In the genomic region with DNA sequence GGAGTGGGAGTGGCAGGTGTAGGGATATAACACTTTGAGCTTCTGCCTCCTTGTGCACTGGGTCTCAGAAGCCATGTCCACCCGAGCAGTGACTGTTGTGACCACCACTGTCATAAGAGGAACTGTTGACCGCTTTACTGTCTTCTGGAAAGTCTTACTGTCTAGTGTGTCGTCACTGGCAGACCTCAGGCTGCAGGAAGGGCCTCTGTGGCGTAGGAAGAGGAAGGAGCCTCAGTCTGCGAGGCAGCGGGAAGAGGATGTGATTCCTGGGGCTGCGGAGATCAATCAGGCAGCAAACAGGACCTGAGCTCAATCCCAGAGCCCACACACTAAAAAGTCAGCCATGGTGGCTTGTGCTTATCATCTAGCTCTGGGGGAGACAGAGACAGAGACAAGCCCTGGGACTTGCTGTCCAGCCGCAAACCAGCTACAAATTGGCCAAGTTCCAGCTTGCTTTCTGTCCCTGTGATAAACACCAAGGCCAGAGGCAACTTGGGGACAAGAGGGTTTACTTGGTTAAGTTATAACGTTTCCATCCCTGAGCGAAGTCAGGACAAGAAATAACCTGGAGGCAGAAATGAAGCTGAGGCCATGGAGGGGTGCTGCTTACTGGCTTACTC, we compare ENCODE assay signal across 9 mouse cellular contexts. TPM values are rescaled to one million over a fixed set of nuclear protein-coding genes. Genes with fewer than 3 reads are reported as not detected.
DNase-seq lines count a peak whose midpoint lies in the region; ATAC-seq and TF ChIP-seq lines count a peak whose summit lies in the region.
"Had no signal": no experiment of that assay in that cellular context is flagged by ENCODE, and none has a peak within 500 bp of the region (broad histone marks: within the 10 kb centered on the region; RNA-seq: fewer than 3 reads in every experiment).

No protein-coding gene starts in this region.

- H3K4me3 ChIP-seq in lung, adult 2 months (replicated peaks; ENCODE audit: extremely low read depth, low read depth, low read length) = no peak overlapping the region
- H3K4me3 ChIP-seq in heart, adult 2 months = no peak overlapping the region
- H3K4me3 ChIP-seq in liver, embryonic 12.5 days = no peak overlapping the region
- no peak overlapping the region for H3K4me3 ChIP-seq in midbrain, embryonic 14.5 days (replicated peaks; ENCODE audit: low read depth, low read length)

- H3K27me3 ChIP-seq in heart, adult 2 months (ENCODE audit: control insufficient read depth, insufficient read depth, low read length) = no peaks in the 10 kb centered on the region
- peaks cover 19% of the 10 kb centered on the region for H3K27me3 ChIP-seq in liver, embryonic 12.5 days (replicated peaks)
- H3K27me3 ChIP-seq in splenic B cell, adult 2 months (ENCODE audit: control insufficient read depth, insufficient read depth, low read length, poor library complexity, severe bottlenecking) = no peaks in the 10 kb centered on the region
- no peaks in the 10 kb centered on the region for H3K27me3 ChIP-seq in midbrain, embryonic 14.5 days (ENCODE audit: control insufficient read depth, insufficient read depth, low read length)

- peak overlapping the region; percentile 74 for H3K27ac ChIP-seq in heart, adult 2 months
- peak overlapping the region; percentile 69 for H3K27ac ChIP-seq in liver, embryonic 12.5 days
- H3K27ac ChIP-seq in midbrain, embryonic 14.5 days (replicated peaks; ENCODE audit: low read depth, low read length) = no peak overlapping the region

- no peak for TF ChIP-seq CTCF in lung, adult 2 months (IDR thresholded peaks at IDR 0.05; ENCODE audit: insufficient read depth, low read length)
- no peak for TF ChIP-seq CTCF in heart, adult 2 months (IDR thresholded peaks at IDR 0.05)

- H3K4me2 ChIP-seq in liver, embryonic 12.5 days = no peak overlapping the region
- H3K4me2 ChIP-seq in midbrain, embryonic 14.5 days (ENCODE audit: low read length) = no peak overlapping the region

- TF ChIP-seq EP300 in heart, adult 2 months (IDR thresholded peaks at IDR 0.05; ENCODE audit: insufficient read depth, low read depth, low read length) = no peak

- no peak overlapping the region for H3K9ac ChIP-seq in heart, adult 2 months (ENCODE audit: low read depth, low read length)
- H3K9ac ChIP-seq in liver, embryonic 12.5 days = peak overlapping the region; percentile 24; the same call in 1 of the 2 replicates
- H3K9ac ChIP-seq in midbrain, embryonic 14.5 days (replicated peaks; ENCODE audit: low read length) = no peak overlapping the region

- H3K36me3 ChIP-seq in heart, adult 2 months (ENCODE audit: control insufficient read depth, insufficient read depth, low read length) = no peaks in the 10 kb centered on the region
- H3K36me3 ChIP-seq in liver, embryonic 12.5 days = no peaks in the 10 kb centered on the region
- peaks cover 23% of the 10 kb centered on the region for H3K36me3 ChIP-seq in splenic B cell, adult 2 months (ENCODE audit: control insufficient read depth, insufficient read depth, low read length, poor library complexity, severe bottlenecking)
- H3K36me3 ChIP-seq in midbrain, embryonic 14.5 days (ENCODE audit: control insufficient read depth, insufficient read depth, low read length) = no peaks in the 10 kb centered on the region

- H3K4me1 ChIP-seq in lung, adult 2 months (ENCODE audit: control insufficient read depth, insufficient read depth, low read length) = no peaks in the 10 kb centered on the region
- H3K4me1 ChIP-seq in heart, adult 2 months (ENCODE audit: control insufficient read depth, insufficient read depth, low read length) = peaks cover 12% of the 10 kb centered on the region
- H3K4me1 ChIP-seq in liver, embryonic 12.5 days = peaks cover 55% of the 10 kb centered on the region
- no peaks in the 10 kb centered on the region for H3K4me1 ChIP-seq in midbrain, embryonic 14.5 days (ENCODE audit: control insufficient read depth, insufficient read depth, low read length)

- peak; percentile 60 to 67 for DNase-seq in lung, adult 18-20 months
- DNase-seq in lung, adult 2 months = no peak
- DNase-seq in heart, adult 2 months = peak; percentile 50 to 62
- DNase-seq in splenic B cell, adult 2 months (ENCODE audit: low read depth, low spot score) = peak; percentile 40
- DNase-seq in right cerebral cortex, postnatal 25 days = no peak
- DNase-seq in cerebellum, adult 18-20 months = no peak
- DNase-seq in midbrain, embryonic 14.5 days = no peak
- DNase-seq: embryo, embryonic 11 days had no signal

- WGBS in lung, adult 2 months = 54% methylated on average over 10 of the region's 10 CpGs
- WGBS in heart, adult 2 months = 38% methylated on average over 10 of the region's 10 CpGs
- 40% methylated on average over 10 of the region's 10 CpGs for WGBS in liver, embryonic 12.5 days (ENCODE audit: insufficient replicate concordance)
- 84% methylated on average over 10 of the region's 10 CpGs for WGBS in midbrain, embryonic 14.5 days

- no peak for ATAC-seq in liver, embryonic 12.5 days
- no peak for ATAC-seq in midbrain, embryonic 14.5 days (ENCODE audit: low FRiP score, low TSS enrichment)

- H3K9me3 ChIP-seq in liver, embryonic 12.5 days (replicated peaks) = no peaks in the 10 kb centered on the region
- H3K9me3 ChIP-seq in midbrain, embryonic 14.5 days (ENCODE audit: control insufficient read depth, low read length) = no peaks in the 10 kb centered on the region

- no peak for TF ChIP-seq POLR2A in lung, adult 2 months (IDR thresholded peaks at IDR 0.05; ENCODE audit: borderline replicate concordance, extremely low read depth, low read depth, low read length)
- no peak for TF ChIP-seq POLR2A in heart, adult 2 months (IDR thresholded peaks at IDR 0.05; ENCODE audit: insufficient read depth, low read depth, low read length)

- intact Hi-C loops in heart, adult 2 months (cut with DNase I) = no loop called here

- H3K79me2 ChIP-seq in heart, adult 2 months (replicated peaks; ENCODE audit: control insufficient read depth, insufficient read depth, low read length) = no peaks in the 10 kb centered on the region

RNA-seq across cellular contexts. Expression of a gene that starts 13.8 kb away (rescaled TPM):
- polyA plus RNA-seq in lung, adult 2 months (2012; rRNA removed) = 18.9 and 23.0 TPM in 2 replicates
- 1 to 10 TPM; 1.6 to 1.8 TPM for total RNA-seq in heart, adult 2 months (2021)
- polyA plus RNA-seq in heart, adult 2 months (2012; rRNA removed) = 4.5 and 4.9 TPM in 2 replicates
- 31.4 and 37.5 TPM in 2 replicates for polyA plus RNA-seq in liver, embryonic 12.5 days (2016; fragmentation: Nextera tagmentation; extraction: Ambion mirVana)
- polyA plus RNA-seq in midbrain, embryonic 14.5 days (2014; fragmentation: Nextera tagmentation; extraction: Ambion mirVana) = 0.47 and 0.96 TPM in 2 replicates

RNA-seq across cellular contexts. Expression of a gene that starts 47.2 kb away (rescaled TPM):
- 8.4 and 9.5 TPM in 2 replicates for polyA plus RNA-seq in lung, adult 2 months (2012; rRNA removed)
- total RNA-seq in heart, adult 2 months (2021) = under 1 TPM; 0.75 to 0.84 TPM
- 1.2 and 1.6 TPM in 2 replicates for polyA plus RNA-seq in heart, adult 2 months (2012; rRNA removed)
- 0.79 and 1.0 TPM in 2 replicates for polyA plus RNA-seq in liver, embryonic 12.5 days (2016; fragmentation: Nextera tagmentation; extraction: Ambion mirVana)
- polyA plus RNA-seq in midbrain, embryonic 14.5 days (2014; fragmentation: Nextera tagmentation; extraction: Ambion mirVana) = 0.47 TPM in 1 of 2 replicates, not detected in the other

RNA-seq across cellular contexts. Expression of a gene that starts 52.2 kb away (rescaled TPM):
- 6.2 TPM in 1 of 2 replicates, not detected in the other for polyA plus RNA-seq in lung, adult 2 months (2012; rRNA removed)
- total RNA-seq in heart, adult 2 months (2021) = under 1 TPM; 0.44 to 0.77 TPM
- 0.37 and 0.56 TPM in 2 replicates for polyA plus RNA-seq in heart, adult 2 months (2012; rRNA removed)
- polyA plus RNA-seq in liver, embryonic 12.5 days (2016; fragmentation: Nextera tagmentation; extraction: Ambion mirVana) = not detected in 2 replicates
- polyA plus RNA-seq in midbrain, embryonic 14.5 days (2014; fragmentation: Nextera tagmentation; extraction: Ambion mirVana) = 7.2 and 9.6 TPM in 2 replicates

Comparison
In these comparisons a context has a peak if more than half of its experiments do, and no peak if none do; other contexts are left out.
1. DNase-seq: peak in lung, adult 18-20 months (2 of 2), heart, adult 2 months (2 of 2) and splenic B cell, adult 2 months (single experiment); none in lung, adult 2 months (single experiment), right cerebral cortex, postnatal 25 days (single experiment), cerebellum, adult 18-20 months (0 of 2) and midbrain, embryonic 14.5 days (single experiment).